Mouse (Mus musculus) activated CD4-positive, CD25-positive, alpha-beta regulatory T cell, adult 9 weeks (primary cell): Measurements from ENCODE around the gene Ufc1. TPM values are rescaled to one million over a fixed set of nuclear protein-coding genes. Genes with fewer than 3 reads are reported as not detected.

Experiments
- polyA plus RNA-seq: library from polyadenylated mRNA; unstranded; fragments of 100-300 nt; shearing (Covaris generic); gene quantifications from one replicate; pipeline ENCODE4 v1.2.1, GENCODE M21; 2017

The Ufc1 gene
- polyA plus RNA-seq: 67.8 TPM

DNA sequence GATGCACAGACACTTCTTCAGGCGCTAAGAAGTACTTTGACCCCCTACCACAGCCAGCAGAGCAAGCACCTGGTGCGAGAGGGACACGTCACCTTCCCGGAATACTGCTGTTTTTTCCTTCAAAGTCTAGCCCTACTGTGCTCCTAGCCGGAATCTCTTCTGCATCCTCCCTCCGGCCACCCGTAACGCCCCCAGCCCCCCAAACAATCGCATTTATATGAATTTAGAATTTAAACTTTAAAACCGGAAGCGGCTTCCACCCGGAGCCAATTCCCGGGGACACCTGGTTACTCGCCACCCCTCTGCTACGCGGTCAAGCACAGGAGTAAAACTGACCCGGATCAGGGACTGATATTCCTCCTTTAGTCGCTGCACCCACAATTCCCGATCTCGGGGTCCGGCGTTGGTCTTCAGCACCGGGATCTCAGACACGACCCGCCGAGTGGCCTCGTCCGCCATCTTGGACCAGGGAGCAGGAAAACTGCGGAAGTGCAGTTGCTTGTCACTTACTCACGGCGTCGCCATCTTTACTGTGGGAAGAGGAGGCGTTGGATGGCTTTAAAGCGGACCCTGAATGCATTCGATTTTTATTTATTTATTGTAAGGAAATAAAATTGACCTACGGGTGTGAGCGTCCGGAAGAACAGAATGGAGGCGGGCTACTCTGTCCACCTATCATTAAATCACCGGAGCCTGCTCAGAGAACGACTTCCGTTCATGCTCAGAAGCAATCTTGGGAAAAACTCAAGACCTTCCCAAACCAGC lies at the start of gene Ufc1:
TSS of gene Ufc1 (minus strand) at position 727 of the 765 bp plus-strand sequence.

DNA sequence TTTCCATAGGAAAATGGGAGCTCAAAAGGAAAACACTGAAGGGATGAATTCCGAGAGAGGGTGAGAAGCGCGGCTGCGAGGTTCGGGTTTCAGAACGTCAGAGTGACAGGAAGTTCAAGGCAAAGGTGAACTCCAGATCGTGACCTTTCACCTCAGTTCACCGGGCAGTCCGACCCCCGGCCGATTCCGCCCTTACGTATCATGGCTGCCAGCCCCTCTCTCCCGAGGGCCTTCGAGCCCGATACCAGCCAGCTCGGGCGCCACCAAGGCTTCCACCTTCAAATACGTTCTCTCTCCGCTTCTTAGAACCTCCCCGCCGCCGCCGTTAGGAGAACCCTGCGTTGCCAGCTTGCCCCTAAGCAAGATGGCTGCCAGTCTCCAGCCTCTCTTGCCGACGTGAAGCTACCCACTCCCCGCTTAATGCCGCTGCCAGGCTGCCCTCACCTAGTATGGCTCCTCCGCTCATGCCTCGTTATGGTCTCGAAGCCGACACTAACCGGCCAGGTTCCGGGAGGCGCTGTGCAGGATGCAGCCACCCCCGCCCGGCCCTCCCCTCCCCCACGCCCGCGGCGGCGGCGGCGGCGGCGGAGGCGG lies 34.1 kb upstream of the Ufc1 start, which contains the start of gene Dedd:
TSS of gene Dedd (plus strand) at position 307 of the 594 bp plus-strand sequence.

DNA sequence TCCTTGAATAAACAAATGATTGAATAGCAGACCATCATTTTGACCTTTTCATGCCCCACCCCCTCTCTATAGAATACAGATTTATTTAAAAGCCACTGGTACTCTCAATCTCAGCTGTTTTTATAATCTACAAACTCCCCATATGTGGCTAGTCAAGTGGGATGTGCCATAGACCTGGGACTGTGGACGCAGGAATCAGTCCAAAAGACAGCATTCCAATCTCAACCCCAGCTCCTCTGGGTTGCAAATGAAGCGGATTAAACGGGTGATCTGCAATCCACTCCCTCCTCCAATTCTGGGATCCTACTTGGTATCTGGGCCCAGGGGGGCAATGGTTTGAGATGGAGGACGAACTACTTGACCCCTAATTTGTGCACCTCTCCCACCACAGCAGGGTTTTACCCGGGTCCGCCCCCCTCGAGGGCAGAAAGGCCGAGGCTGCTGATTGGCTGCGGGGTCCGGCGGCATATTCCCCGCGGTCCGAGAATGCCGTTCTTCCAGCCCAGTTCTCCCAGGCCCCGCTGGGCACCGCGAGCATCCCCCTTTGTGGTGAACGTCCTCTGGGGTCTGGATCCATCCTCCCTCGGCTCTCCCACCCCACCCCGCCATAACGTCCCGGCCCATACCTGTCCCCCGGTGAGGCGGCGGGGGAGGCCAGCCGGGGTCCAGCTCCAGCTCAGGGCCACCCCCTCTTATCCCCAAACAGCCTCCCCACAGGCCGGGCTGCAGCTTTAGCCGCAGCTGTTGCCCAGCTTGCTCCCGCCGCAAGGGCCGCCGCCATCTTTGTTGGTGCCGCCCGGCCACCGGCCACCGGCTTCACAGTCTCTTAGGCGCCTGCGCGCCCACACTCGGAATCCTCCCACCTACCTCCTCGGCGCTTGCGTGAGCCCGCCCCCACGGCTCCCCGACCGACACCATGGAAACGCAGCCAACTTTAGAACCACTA lies 7.4 kb downstream of the Ufc1 start, which contains the start of gene Usp21:
TSS of gene Usp21 (minus strand) at position 856 of the 946 bp plus-strand sequence.

DNA sequence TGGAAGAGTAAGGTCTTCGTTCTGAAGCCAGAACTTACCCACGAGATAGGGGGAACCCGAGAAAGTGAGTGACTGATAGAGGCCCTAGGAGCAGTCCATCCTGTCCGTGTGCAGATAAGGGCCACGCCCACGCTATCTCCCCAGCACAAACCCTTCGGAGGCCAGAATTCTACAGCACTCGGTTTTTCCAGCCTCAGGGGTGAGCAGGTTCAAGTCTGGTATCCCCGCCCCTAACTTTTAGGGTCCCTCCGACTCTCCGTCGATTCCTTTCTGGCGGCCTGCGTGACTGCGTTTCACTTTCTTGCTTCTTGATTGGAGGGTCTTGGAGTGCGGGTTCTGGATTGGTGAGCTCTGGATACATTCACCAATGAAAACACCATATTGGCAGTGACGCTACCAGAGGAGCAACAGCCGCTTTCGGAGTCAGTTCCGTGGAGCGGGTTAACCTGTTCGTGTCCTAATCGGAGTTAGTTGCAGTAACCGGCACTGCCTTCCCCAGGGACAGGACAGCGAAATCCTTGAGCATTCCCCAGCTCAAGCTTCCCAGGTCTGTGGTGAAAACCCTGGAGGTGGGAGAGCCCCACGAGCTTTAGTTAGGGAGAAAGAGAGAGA lies 13.8 kb downstream of the Ufc1 start, which contains the start of gene Ppox:
TSS of gene Ppox (minus strand) at position 271 of the 612 bp plus-strand sequence.

DNA sequence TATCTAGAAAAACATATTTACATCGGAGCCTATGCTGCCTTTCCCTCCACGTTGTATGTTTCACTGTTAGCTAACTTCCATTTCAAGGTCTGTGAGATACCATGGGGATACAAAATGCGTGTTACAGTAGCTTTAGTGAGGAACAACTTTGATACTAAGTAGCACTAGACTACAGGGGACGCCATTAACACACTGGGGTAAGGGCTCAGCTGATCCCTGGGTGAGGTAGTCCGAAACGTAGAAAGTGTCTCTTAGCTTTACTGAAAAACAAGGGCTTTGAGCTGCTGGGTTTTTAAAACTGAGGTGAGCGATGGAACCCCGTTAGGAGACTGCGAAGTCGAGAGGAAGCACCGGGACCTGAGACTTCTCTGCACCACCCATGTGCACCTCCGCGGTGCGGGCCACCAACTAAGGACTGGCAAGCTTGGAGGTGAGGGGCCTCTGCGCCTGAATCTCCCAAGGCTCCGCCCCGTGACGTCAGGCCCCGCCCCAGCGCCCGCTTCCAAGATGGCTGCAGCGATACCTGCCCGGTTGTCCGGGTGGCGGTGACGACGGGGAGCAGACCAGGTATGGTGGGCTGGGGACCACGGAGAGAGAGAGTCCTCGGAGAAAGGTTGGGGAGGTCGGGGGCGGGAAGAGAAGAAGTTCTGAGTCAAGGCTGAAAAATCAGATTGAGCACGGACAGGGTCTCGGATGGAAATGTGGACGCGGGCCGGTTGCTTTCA lies 24.8 kb downstream of the Ufc1 start, which contains the start of gene B4galt3:
TSS of gene B4galt3 (plus strand) at position 481 of the 725 bp plus-strand sequence.

DNA sequence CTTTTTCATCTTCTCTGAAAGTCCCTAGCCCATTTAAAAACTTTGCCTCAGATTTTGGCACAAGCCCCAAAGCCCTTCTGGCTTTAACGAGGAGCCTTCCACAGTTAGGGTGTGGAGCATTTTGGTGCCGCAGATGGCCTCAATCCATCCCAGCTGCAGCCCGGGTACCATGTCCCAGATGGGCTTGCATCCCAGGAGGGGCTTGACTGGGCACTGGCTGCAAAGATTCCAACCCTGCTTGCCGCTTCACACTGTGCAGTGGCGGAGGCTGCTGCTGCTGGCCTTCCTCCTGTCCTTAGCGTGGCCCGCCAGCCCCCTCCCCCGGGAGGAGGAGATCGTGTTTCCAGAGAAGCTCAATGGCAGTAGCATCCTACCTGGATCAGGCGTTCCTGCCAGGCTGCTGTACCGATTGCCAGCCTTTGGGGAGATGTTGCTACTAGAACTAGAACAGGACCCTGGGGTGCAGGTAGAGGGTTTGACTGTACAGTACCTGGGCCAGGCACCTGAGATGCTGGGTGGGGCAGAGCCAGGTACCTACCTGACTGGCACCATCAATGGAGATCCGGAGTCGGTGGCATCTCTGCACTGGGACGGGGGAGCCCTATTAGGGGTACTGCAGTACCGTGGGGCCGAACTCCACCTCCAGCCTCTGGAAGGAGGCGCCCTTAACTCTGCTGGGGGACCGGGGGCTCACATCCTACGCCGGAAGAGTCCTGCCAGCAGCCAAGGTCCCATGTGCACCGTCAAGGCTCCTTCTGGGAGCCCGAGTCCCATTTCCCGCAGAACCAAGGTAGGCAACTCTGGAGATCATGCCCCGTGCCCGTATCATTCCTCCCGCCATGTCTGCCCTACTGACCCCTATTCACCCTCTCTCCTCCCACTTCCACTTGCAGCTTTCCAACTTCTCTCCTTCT lies 43.9 kb downstream of the Ufc1 start, which contains the start of gene Ndufs2:
TSS of gene Ndufs2 (minus strand) at position 709 of the 914 bp plus-strand sequence.

DNA sequence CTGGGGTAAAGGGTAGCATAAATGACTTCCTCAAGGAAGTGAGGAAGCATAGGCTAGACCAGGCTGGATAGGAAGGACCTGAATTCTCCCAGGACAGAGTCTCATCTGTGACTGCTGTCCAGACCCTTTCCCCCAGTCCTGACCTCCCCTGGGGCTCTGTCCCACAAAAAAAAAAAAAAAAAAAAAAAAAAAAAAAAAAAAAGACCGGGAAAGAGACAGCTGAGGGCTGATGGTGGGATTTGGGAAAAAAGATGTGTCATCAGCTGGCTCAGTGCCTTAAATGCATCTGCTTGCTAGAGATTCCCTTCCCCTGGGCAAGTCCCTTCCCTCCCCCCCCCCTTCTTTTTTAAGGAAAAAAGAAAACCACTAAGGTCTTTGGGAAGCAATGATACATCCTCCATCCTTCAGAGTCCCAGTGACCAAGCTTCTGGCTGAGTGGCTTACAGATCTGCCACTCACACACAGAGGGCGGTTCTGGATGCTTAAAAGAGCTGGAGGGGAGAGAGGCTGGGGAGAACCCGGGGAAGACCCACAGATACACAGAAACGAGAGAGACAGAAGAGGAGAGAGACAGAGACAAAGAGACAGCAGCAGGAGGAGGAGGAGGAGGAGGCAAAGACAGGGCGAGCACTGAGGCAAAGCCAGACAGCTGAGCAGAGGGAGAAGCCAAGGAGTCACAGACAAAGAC lies 44.8 kb downstream of the Ufc1 start, which contains the start of gene Adamts4:
TSS of gene Adamts4 (plus strand) at position 509 of the 688 bp plus-strand sequence.

Other genes with a start within 250 kb of the Ufc1 start
- 1.9 TPM for gene Fcgr3, start 230.1 kb downstream of the Ufc1 start, polyA plus RNA-seq
- 2.1 TPM for gene Cfap126, start 181.1 kb downstream of the Ufc1 start, polyA plus RNA-seq
- gene Sdhc, start 144.4 kb downstream of the Ufc1 start, polyA plus RNA-seq: 173 TPM
- gene Mpz, start 144.3 kb downstream of the Ufc1 start, polyA plus RNA-seq: not detected
- not detected for gene Pcp4l1, start 98.8 kb downstream of the Ufc1 start, polyA plus RNA-seq
- gene Nr1i3, start 81.1 kb downstream of the Ufc1 start, polyA plus RNA-seq: 0.38 TPM
- 38.8 TPM for gene Tomm40l, start 72.5 kb downstream of the Ufc1 start, polyA plus RNA-seq
- gene Apoa2, start 70.0 kb downstream of the Ufc1 start, polyA plus RNA-seq: not detected
- 10.2 TPM for gene Fcer1g, start 60.7 kb downstream of the Ufc1 start, polyA plus RNA-seq
- gene Adamts4, start 44.6 kb downstream of the Ufc1 start, polyA plus RNA-seq: not detected
- 185 TPM for gene Ndufs2, start 43.6 kb downstream of the Ufc1 start, polyA plus RNA-seq
- gene B4galt3, start 24.7 kb downstream of the Ufc1 start, polyA plus RNA-seq: 44.0 TPM
- 71.0 TPM for gene Ppox, start 13.8 kb downstream of the Ufc1 start, polyA plus RNA-seq
- gene Usp21, start 7.0 kb downstream of the Ufc1 start, polyA plus RNA-seq: 63.3 TPM
- 41.6 TPM for gene Dedd, start 34.1 kb upstream of the Ufc1 start, polyA plus RNA-seq
- gene Nit1, start 50.6 kb upstream of the Ufc1 start, polyA plus RNA-seq: 57.0 TPM
- gene Pfdn2, start 50.6 kb upstream of the Ufc1 start, polyA plus RNA-seq: 113 TPM
- gene Klhdc9, start 65.8 kb upstream of the Ufc1 start, polyA plus RNA-seq: 0.24 TPM
- gene Nectin4, start 75.1 kb upstream of the Ufc1 start, polyA plus RNA-seq: 0.17 TPM
- gene Arhgap30, start 93.9 kb upstream of the Ufc1 start, polyA plus RNA-seq: 268 TPM
- gene Usf1, start 116.3 kb upstream of the Ufc1 start, polyA plus RNA-seq: 97.6 TPM
- 4.0 TPM for gene Tstd1, start 123.8 kb upstream of the Ufc1 start, polyA plus RNA-seq
- 0.40 TPM for gene F11r, start 142.5 kb upstream of the Ufc1 start, polyA plus RNA-seq
- gene Alyref2, start 208.5 kb upstream of the Ufc1 start, polyA plus RNA-seq: 9.2 TPM
- not detected for gene Itln1, start 240.3 kb upstream of the Ufc1 start, polyA plus RNA-seq